Mouse (Mus musculus) macrophage (primary cell): ENCODE results near the gene Hnrnpl. TPM values are rescaled to one million over a fixed set of nuclear protein-coding genes. Genes with fewer than 3 reads are reported as not detected.

ENCODE experiments used
- H3K27ac ChIP-seq: fragments of 350-480 bp; formaldehyde crosslinking; 2 replicates; pipeline ENCODE4 v1.9.0; 2021
- H3K36me3 ChIP-seq: fragments of 350-480 bp; formaldehyde crosslinking; 2 replicates; pipeline ENCODE4 v1.9.0; 2021; ENCODE audit errors: inconsistent target
- H3K4me3 ChIP-seq: fragments of 350-480 bp; formaldehyde crosslinking; 2 replicates; pipeline ENCODE4 v1.9.0; 2021; ENCODE audit errors: inconsistent target
- H3K79me2 ChIP-seq: fragments of 350-480 bp; formaldehyde crosslinking; 2 replicates; pipeline ENCODE4 v1.9.0; 2021; ENCODE audit errors: inconsistent target
- WGBS: methylation state at CpG from one replicate; pipeline ENCODE4 v1.1.7; 2026; ENCODE audit warnings: inconsistent platforms; ENCODE audit not compliant: missing documents; 5-methylcytosine and 5-hydroxymethylcytosine counted together
- polyA plus RNA-seq: library from polyadenylated mRNA; stranded (reverse); fragments of 250-400 nt; gene quantifications from 3 replicates; pipeline ENCODE4 v1.2.4, GENCODE M21; 2018; ENCODE audit warnings: inconsistent platforms

The Hnrnpl gene
- polyA plus RNA-seq, 1 experiment from 2014 or later = 170 TPM

DNA sequence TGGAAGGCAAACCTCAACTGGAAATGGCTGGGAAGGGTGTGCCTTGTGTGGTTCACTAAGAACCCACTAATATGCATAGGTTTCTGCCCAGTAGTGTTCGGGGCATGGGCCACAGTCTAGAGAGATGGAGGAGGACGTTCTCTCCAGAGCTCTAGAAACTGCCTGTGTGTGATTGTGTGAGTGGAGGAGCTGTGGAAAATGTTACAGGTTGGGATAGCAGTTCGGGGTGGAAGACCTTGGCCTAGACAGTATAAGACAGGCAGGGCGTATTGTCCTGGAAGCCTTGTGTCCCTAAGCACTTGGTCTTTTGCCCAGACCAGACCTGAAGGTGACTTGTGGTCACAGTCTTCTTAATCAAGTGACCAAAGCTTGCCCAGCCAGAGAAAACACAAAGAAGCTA, 4.1 kb downstream of the Hnrnpl start:
- peak overlapping the region; percentile 71 for H3K4me3 ChIP-seq
- 63% methylated on average over 4 of the region's 4 CpGs for WGBS
- peak overlapping the region; percentile 53 for H3K27ac ChIP-seq
- peaks cover 62% of the 10 kb centered on the region for H3K79me2 ChIP-seq
- H3K36me3 ChIP-seq = peaks cover 42% of the 10 kb centered on the region

GRCm38 (mm10) chr7:28812949-28813348, 4.6 kb downstream of the Hnrnpl start:
- peaks cover 67% of the 10 kb centered on the region for H3K79me2 ChIP-seq
- H3K36me3 ChIP-seq = peaks cover 47% of the 10 kb centered on the region
- peak overlapping the region; percentile 53 for H3K27ac ChIP-seq
- 81% methylated on average over 5 of the region's 5 CpGs for WGBS
- H3K4me3 ChIP-seq = no peak overlapping the region; the same call in 1 of the 2 replicates

- 69% methylated on average over 5 of the region's 5 CpGs for WGBS
- no peak overlapping the region for H3K4me3 ChIP-seq
- no peak overlapping the region for H3K27ac ChIP-seq
- peaks cover 78% of the 10 kb centered on the region for H3K79me2 ChIP-seq
- peaks cover 57% of the 10 kb centered on the region for H3K36me3 ChIP-seq
Observed at GRCm38 (mm10) chr7:28814306-28815034, 6.1 kb downstream of the Hnrnpl start.

DNA sequence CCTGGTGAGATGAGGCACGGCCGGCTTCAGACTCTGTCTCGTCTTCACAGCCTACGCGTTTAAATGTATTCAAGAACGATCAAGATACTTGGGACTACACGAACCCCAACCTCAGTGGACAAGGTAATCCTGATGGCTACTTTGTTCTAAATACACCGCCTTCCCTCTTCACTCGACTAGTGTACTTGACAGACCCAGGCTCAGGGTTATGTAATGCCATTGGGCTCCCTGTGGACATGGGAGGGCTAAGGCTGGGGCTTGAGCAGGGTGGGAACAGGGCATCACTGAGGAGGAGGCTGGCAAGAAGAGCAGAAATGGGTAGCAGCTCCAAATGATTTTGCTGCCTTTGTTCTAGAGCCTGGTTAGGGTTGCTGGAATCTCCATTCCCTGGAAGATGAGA, 6.9 kb downstream of the Hnrnpl start:
- H3K4me3 ChIP-seq = no peak overlapping the region
- no peak overlapping the region for H3K27ac ChIP-seq
- WGBS = 97% methylated on average over 9 of the region's 9 CpGs

GRCm38 (mm10) chr7:28816201-28816600, 7.9 kb downstream of the Hnrnpl start:
- no peak overlapping the region for H3K4me3 ChIP-seq
- no peak overlapping the region for H3K27ac ChIP-seq
- peaks cover 74% of the 10 kb centered on the region for H3K36me3 ChIP-seq
- WGBS = 82% methylated on average over 9 of the region's 9 CpGs
- peaks cover 78% of the 10 kb centered on the region for H3K79me2 ChIP-seq

More for the DNA sequence above, 6.9 kb downstream of the Hnrnpl start:
- peaks cover 64% of the 10 kb centered on the region for H3K36me3 ChIP-seq
- H3K79me2 ChIP-seq = peaks cover 78% of the 10 kb centered on the region

DNA sequence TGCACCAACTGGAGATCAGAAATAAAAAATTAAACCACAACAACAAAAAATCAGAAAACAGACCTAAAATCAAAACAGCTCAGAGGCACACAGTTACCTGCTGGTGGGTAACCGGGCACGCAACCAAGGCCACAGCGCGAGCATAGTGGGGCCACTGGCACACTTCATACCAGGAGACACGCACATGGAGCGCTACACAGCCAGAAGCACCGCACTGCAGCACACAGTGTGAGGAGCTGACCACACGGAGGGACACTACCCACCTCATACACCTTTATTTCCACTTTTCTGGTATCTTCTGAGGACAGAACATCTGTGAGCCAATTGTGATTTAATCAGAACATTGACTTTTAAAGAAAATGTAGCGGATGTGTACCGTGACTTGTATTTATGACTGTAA, 8.6 kb downstream of the Hnrnpl start:
- Histone ChIP-seq H3K4me3 (no peak overlapping the region), H3K79me2 (peaks cover 71% of the 10 kb centered on the region), H3K36me3 (peaks cover 80% of the 10 kb centered on the region), H3K27ac (no peak overlapping the region)
- WGBS = 98% methylated on average over 10 of the region's 10 CpGs

- H3K4me3 ChIP-seq = no peak overlapping the region
- 93% methylated on average over 6 of the region's 6 CpGs for WGBS
- peaks cover 85% of the 10 kb centered on the region for H3K36me3 ChIP-seq
- peaks cover 65% of the 10 kb centered on the region for H3K79me2 ChIP-seq
- no peak overlapping the region for H3K27ac ChIP-seq
Observed at GRCm38 (mm10) chr7:28817524-28817923, 9.2 kb downstream of the Hnrnpl start.

DNA sequence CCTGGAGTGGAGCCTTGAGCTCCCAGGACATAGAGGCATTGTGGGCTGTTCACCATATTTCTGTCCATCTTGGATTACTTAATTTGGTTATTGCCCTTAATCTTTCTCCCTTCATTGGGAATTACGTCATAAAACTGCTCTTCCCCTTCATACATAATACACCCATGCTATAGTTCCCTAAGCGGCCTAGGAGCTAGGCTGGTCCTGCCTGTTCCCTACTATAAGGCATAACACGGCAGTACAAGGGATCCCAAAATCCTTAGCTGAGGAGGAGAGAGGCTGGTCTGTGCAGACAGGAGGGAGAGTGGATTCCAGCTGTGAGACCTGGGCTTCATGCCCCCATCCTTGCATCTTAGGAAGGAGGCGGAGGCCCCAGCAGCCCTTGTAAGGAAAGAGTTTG, 9.6 kb downstream of the Hnrnpl start:
- WGBS = 88% methylated on average over 4 of the region's 4 CpGs
- peaks cover 60% of the 10 kb centered on the region for H3K79me2 ChIP-seq
- H3K27ac ChIP-seq = no peak overlapping the region
- H3K4me3 ChIP-seq = no peak overlapping the region
- peaks cover 87% of the 10 kb centered on the region for H3K36me3 ChIP-seq

- Histone ChIP-seq H3K27ac (no peak overlapping the region), H3K36me3 (peaks cover 84% of the 10 kb centered on the region), H3K79me2 (peaks cover 56% of the 10 kb centered on the region), H3K4me3 (no peak overlapping the region)
- WGBS = 87% methylated on average over 12 of the region's 18 CpGs
Observed at GRCm38 (mm10) chr7:28818436-28818835, 10.1 kb downstream of the Hnrnpl start.

- 100% methylated on average over 4 of the region's 4 CpGs for WGBS
Observed at GRCm38 (mm10) chr7:28818861-28819452, 10.6 kb downstream of the Hnrnpl start.

DNA sequence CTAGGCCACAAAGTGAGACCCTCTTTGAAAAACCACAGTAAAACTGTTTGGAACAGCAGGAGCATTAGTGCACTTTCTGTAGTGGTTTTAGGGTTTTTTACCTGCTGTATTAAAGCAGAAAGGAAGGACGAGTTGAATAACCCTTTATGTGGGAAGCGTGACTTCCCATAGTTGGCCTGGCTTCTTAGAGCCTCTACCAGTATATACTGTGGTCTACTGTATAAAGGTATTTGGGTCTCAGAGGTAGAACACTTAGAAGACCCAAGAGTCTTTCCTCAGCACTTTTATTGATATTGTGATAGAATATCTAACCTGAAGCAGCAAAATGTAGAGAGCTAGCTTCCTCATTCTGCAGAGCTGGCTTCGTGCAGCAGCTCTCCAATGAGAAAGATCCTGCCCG, 11.2 kb downstream of the Hnrnpl start:
- 88% methylated on average over 4 of the region's 4 CpGs for WGBS
- H3K27ac ChIP-seq = no peak overlapping the region

More at GRCm38 (mm10) chr7:28818861-28819452, 10.6 kb downstream of the Hnrnpl start:
- no peak overlapping the region for H3K27ac ChIP-seq
- peaks cover 79% of the 10 kb centered on the region for H3K36me3 ChIP-seq
- peaks cover 50% of the 10 kb centered on the region for H3K79me2 ChIP-seq
- H3K4me3 ChIP-seq = no peak overlapping the region

GRCm38 (mm10) chr7:28820358-28821260, 12.3 kb downstream of the Hnrnpl start:
- WGBS = 61% methylated on average over 12 of the region's 12 CpGs
- Histone ChIP-seq H3K79me2 (peaks cover 34% of the 10 kb centered on the region), H3K36me3 (peaks cover 63% of the 10 kb centered on the region), H3K27ac (no peak overlapping the region), H3K4me3 (no peak overlapping the region)

More for the DNA sequence above, 11.2 kb downstream of the Hnrnpl start:
- Histone ChIP-seq H3K36me3 (peaks cover 73% of the 10 kb centered on the region), H3K79me2 (peaks cover 44% of the 10 kb centered on the region), H3K4me3 (no peak overlapping the region)

DNA sequence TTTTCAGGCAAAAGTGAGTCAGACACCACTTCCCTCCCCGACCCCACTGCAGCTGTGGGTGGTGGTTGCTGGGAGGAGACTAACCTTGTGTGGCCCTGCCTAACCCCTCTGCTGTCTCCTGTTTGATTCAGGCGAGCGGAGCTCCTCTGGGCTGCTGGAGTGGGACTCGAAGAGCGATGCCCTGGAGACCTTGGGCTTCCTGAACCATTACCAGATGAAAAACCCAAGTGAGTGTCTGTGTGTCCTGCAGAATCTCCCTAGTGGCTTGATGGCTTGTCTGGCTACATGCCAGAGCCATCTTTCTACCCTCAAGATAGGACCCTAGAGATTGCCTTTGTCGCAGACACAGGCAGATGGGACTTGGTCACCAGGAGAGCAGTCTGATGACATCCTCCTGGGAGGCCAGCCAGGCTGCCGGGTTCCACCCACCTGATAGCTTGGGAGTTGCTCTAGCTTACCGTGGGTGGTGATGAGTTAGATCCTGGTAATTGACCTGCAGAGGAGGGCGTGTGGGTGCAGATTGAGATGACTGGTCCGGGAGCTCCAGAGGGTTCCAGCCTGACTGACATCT, 13.0 kb downstream of the Hnrnpl start:
- peaks cover 33% of the 10 kb centered on the region for H3K79me2 ChIP-seq
- no peak overlapping the region for H3K27ac ChIP-seq
- H3K4me3 ChIP-seq = no peak overlapping the region
- 77% methylated on average over 9 of the region's 10 CpGs for WGBS
- H3K36me3 ChIP-seq = peaks cover 55% of the 10 kb centered on the region

GRCm38 (mm10) chr7:28822556-28822955, 14.2 kb downstream of the Hnrnpl start:
- Histone ChIP-seq H3K36me3 (peaks cover 43% of the 10 kb centered on the region), H3K27ac (no peak overlapping the region), H3K4me3 (no peak overlapping the region), H3K79me2 (peaks cover 24% of the 10 kb centered on the region)
- 89% methylated on average over 1 of the region's 1 CpGs for WGBS
